Mouse (Mus musculus): ENCODE data around the gene Wipf2.

The Wipf2 gene

GRCm38 (mm10) chr11:98854659-98855058, 8.8 kb upstream of the Wipf2 start:
- DNase-seq, result no peak

- DNase-seq, result peak; percentile 71 to 80
Observed at GRCm38 (mm10) chr11:98858759-98859731, 4.4 kb upstream of the Wipf2 start.

DNA sequence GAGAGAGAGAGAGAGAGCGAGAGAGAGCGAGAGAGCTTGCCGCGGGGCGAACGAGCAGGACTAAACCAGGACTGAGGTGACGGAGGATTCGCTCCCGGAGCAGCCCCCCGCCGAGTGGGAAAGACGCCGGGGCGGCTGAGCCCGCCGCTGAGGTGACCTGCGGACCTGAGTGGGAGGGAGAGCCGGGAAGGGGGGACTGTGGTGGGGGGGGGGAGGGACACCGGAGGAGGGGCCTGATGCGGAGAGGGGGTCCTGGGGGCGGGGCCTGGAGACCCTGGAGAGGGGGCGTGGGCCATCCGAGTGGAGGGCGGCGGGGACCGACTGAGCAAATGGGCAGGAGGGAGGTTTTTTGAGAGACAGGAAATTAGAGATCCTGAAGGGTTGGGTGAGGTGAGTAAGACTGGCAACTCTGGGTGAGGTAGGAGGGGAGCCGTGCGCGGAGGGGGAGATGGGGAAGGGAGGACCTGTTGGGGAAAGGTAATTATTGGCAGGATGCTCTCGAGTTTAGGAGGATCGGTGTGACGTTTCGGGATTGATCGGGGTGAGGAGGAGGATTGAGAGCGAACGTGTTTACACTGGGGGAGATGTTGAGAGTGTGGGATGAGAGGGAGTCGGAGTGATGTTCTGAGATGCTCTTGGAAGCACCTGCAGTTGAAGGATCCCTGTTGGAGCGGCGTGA, 452 bp downstream of the Wipf2 start:
- peak; percentile 67 to 76 for DNase-seq

DNA sequence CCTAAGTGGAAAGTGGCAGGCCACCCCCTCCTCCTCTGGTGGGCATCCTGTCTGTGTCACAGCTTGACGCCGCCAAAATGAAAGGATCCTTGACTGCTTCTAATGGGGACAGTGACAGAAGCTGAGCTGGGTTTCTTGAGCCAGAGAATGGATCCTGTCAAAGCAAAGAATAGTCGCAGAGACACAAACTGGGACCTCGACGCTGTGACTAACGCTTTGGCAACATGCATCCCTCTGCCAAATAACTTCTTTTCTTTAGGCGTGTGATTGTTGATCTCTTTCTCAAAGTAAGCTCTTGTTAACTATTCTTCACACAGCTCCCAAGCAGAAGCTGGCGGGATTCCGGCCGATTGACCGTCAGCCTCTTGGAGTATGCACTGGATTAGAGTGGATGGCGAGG, 3.9 kb downstream of the Wipf2 start:
- no peak for DNase-seq

DNA sequence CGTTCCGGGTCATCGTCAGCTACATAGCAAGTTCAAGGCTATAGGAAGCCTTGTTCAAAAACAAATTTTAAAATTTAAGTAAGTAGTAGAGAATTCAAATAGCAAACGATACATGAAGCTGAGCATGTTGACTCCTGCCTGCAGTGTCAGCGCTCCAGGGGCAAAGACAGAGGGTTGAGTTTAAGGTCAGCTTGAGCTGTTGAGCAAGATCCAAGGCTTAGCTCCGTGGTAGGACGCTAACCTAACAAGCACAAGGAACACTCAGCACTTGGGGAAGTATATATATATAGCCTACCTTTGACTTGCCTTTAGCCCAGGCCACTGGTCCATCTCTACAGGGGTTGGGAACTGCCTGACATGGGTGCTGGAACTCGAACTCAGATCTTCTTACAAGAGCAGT, 6.5 kb downstream of the Wipf2 start:
- DNase-seq, result no peak

GRCm38 (mm10) chr11:98870791-98871190, 7.4 kb downstream of the Wipf2 start:
- DNase-seq, result no peak

GRCm38 (mm10) chr11:98871416-98871815, 8.0 kb downstream of the Wipf2 start:
- DNase-seq, result no peak

GRCm38 (mm10) chr11:98872040-98872439, 8.6 kb downstream of the Wipf2 start:
- DNase-seq, result no peak

DNA sequence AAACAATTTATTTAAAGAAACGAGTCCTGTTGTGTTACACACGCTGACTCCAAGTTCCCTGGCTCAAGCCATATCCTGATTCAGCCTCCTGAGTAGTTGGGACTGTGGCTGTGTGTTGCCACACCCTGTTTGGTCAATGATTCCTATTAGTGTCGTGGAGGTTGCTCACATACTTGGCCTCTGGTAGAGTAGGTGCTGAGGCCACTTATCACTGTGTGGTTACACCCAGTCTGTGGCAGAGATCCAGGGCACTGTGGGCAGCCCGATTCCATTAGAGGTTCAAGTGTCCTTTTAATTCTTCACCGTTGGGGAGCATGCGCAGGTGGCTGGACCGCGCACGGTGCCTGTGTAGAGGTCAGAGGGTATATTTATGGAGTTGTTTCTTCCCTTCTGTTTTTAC, 10.5 kb downstream of the Wipf2 start:
- DNase-seq, result no peak

GRCm38 (mm10) chr11:98877001-98877400, 13.6 kb downstream of the Wipf2 start:
- no peak for DNase-seq

- DNase-seq, result no peak
Observed at GRCm38 (mm10) chr11:98887703-98888102, 24.3 kb downstream of the Wipf2 start.

- no peak for DNase-seq
Observed at GRCm38 (mm10) chr11:98889077-98889476, 25.6 kb downstream of the Wipf2 start.

- no peak for DNase-seq
Observed at GRCm38 (mm10) chr11:98889977-98890376, 26.5 kb downstream of the Wipf2 start.

DNA sequence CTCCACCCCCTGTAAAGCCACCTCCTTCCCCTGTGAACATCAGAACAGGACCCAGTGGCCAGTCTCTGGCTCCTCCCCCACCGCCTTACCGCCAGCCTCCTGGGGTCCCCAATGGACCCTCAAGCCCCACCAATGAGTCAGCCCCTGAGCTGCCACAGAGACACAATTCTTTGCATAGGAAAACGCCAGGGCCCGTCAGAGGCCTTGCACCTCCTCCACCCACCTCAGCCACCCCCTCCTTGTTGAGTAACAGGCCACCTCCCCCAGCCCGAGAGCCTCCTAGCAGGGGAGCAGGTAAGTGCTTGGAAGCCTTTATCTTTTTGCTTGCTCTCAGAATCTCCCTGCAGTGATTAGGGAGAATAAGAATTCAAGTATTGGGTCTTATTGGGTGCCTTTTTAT, 29.0 kb downstream of the Wipf2 start:
- no peak for DNase-seq

DNA sequence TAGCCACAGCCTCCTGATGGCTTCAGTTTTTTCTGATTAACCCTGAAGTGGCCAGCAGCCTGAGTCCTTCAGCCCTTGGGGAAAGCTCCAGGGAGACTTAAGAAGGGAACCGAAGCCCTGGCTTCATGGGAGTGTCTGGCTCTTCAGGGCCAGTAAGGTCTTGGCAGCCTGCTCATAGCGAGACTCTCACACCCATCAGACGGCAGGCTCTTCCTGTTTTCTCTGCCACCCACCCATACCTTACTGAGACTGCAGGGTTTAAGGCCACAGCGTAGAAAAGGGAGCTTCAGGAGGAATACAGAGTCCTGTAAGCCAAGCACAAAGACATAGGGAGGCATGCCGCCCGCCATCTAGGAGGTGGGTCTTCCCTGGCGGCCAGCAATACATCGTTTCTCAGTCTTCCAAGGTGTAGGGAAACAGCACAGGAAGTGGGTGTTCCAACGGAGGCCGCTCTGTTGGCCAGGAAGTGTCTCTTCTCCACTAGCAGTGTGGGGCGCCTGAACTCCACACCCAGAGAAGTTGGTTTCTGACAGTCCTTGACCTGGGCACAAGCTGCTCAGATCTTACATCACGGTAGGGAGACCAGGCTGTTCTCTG, 37.2 kb downstream of the Wipf2 start:
- peak; percentile 48 to 53 for DNase-seq

DNA sequence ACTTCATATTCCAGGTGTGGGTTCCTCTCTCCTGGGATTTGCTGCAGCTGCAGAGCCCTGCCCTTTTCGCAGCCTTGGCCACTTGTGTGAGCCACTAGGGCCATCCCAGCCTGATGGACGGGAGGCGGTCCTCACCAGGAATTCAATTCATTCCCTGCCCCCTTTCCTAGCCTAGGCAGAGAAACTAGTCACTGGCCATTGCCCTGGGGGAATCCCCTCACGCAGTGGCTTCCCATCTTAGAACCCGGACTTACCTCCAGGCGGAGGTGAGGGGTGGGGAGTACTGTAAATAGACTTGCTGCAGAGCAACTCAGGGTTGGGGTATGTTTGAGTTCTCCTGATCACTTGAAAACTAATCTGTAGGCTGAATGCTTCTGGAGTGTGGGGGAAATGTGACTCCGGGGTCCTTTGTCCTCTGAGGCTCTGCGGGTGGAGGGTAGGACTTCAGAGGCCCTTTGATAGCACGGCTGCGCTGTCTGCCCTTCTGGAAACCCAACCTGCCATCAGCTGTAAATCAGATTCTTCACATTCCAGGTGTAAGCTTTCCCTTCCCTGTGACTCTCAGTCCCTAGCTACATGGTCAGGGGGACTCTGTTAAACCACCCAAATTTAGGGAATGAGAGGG, 39.3 kb downstream of the Wipf2 start:
- no peak for DNase-seq

- no peak for DNase-seq
Observed at GRCm38 (mm10) chr11:98904577-98904976, 41.1 kb downstream of the Wipf2 start.

GRCm38 (mm10) chr11:98905033-98905432, 41.6 kb downstream of the Wipf2 start:
- DNase-seq, result no peak

- no peak for DNase-seq
Observed at GRCm38 (mm10) chr11:98905583-98905982, 42.1 kb downstream of the Wipf2 start.

DNA sequence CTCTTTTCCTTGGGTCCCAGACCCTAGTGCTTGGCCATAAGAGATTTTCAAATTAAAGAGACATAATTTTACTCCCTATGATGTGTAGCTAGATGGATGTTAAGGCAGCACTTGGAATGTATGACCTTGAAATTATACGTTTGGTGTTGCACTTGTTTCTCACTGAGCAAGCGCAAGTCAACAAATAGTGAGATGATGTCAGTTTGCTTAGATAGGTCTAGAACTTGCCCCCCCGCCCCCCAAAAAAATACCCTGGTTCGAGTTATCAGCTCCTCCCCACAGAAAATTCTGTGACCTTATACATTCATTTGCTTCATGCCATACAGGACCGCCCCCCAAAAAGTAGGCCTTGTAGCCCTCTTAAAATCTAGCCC, 43.6 kb downstream of the Wipf2 start:
- DNase-seq, result no peak

DNA sequence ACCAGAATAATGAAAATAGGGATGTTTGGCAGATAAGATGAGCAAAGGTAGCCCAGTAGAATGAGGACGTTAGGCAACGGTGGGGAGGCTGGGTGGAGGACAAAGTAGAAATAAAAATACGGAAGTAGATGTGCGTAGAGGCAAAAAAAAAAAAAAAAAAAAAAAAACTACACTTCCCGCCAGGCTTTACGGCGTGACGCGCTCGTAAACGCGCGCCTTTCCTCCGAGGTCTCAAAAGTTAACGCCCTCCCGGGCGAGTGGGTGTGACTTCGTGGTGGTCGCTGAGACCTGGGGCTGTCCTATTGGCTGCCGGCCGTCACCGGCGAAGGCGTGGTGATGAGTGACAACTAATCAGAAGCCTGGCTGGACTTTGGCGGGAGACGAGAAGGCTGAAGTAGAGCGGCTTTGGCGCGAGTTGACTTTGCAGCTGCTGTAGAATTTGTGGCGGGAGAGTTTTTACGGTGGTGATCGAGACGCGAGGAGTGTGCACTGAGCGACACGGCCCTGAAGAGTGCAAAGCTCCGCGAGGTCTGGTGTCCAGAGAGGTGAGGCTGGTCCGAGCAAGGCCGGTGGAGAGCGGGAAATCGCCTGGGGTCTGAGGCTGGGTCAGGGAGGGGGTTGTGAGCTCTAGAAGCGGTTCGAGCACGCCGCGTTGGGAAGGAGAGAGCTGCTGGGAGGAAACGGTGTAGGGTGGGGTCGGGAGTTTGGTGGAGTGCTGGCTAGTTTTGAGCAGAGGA, 44.2 kb downstream of the Wipf2 start, which contains the start of gene Cdc6:
Cdc6 (plus strand) TSS at position 365 of the 737 bp plus-strand sequence.
- peak; percentile 94 to 98 for DNase-seq

- peak; percentile 81 for DNase-seq
Observed at GRCm38 (mm10) chr11:98909654-98910053, 46.2 kb downstream of the Wipf2 start.
